Mouse (Mus musculus): Measurements from ENCODE around the gene Hepacam.

Hepacam gene

GRCm38 (mm10) chr9:37384284-37385182 lies 17.4 kb downstream of the Hepacam start:
- no peak for DNase-seq (ENCODE audit: low spot score in 2 of 2)

- no peak for DNase-seq (ENCODE audit: low spot score in 2 of 2)
Observed at GRCm38 (mm10) chr9:37390891-37391290, 23.7 kb downstream of the Hepacam start.

- DNase-seq (ENCODE audit: low spot score in 2 of 2), result no peak
Observed at GRCm38 (mm10) chr9:37392071-37392470, 24.9 kb downstream of the Hepacam start.

- no peak for DNase-seq (ENCODE audit: low spot score in 2 of 2)
Observed at GRCm38 (mm10) chr9:37393482-37394131, 26.5 kb downstream of the Hepacam start.

- no peak for DNase-seq (ENCODE audit: low spot score in 2 of 2)
Observed at GRCm38 (mm10) chr9:37400585-37400984, 33.4 kb downstream of the Hepacam start.

GRCm38 (mm10) chr9:37401802-37402201 lies 34.7 kb downstream of the Hepacam start, which contains the start of gene Robo4:
Gene Robo4, plus strand, starts transcription at chr9:37401897.
- DNase-seq (ENCODE audit: low spot score in 2 of 2), result no peak

- no peak for DNase-seq (ENCODE audit: low spot score in 2 of 2)
Observed at GRCm38 (mm10) chr9:37402501-37402900, 35.4 kb downstream of the Hepacam start.

- DNase-seq (ENCODE audit: low spot score in 2 of 2), result no peak
Observed at GRCm38 (mm10) chr9:37403011-37403410, 35.9 kb downstream of the Hepacam start.

GRCm38 (mm10) chr9:37406372-37406771 lies 39.2 kb downstream of the Hepacam start:
- DNase-seq (ENCODE audit: low spot score in 2 of 2), result no peak

GRCm38 (mm10) chr9:37407850-37408502 lies 40.8 kb downstream of the Hepacam start:
- no peak for DNase-seq (ENCODE audit: low spot score in 2 of 2)

- no peak for DNase-seq (ENCODE audit: low spot score in 2 of 2)
Observed at GRCm38 (mm10) chr9:37409698-37410445, 42.7 kb downstream of the Hepacam start.

GRCm38 (mm10) chr9:37412989-37413388 lies 45.8 kb downstream of the Hepacam start:
- no peak for DNase-seq (ENCODE audit: low spot score in 2 of 2)

- no peak for DNase-seq (ENCODE audit: low spot score in 2 of 2)
Observed at GRCm38 (mm10) chr9:37414666-37415065, 47.5 kb downstream of the Hepacam start.

- no peak for DNase-seq (ENCODE audit: low spot score in 2 of 2)
Observed at GRCm38 (mm10) chr9:37418791-37419190, 51.6 kb downstream of the Hepacam start.

- peak in 1 of 2 experiments; percentile 44 for DNase-seq (ENCODE audit: low spot score in 2 of 2)
Observed at GRCm38 (mm10) chr9:37420676-37421075, 53.5 kb downstream of the Hepacam start.

- DNase-seq (ENCODE audit: low spot score in 2 of 2), result no peak
Observed at GRCm38 (mm10) chr9:37421239-37421638, 54.1 kb downstream of the Hepacam start.

- no peak for DNase-seq (ENCODE audit: low spot score in 2 of 2)
Observed at GRCm38 (mm10) chr9:37429326-37429725, 62.2 kb downstream of the Hepacam start.

GRCm38 (mm10) chr9:37430582-37430981 lies 63.4 kb downstream of the Hepacam start:
- peak; percentile 90 to 95 for DNase-seq (ENCODE audit: low spot score in 2 of 2)

- DNase-seq (ENCODE audit: low spot score in 2 of 2), result no peak
Observed at GRCm38 (mm10) chr9:37432026-37432666, 65.0 kb downstream of the Hepacam start.

GRCm38 (mm10) chr9:37432720-37433421 lies 65.7 kb downstream of the Hepacam start, which contains the start of gene Robo3:
Gene Robo3, minus strand, starts transcription at chr9:37433246.
- no peak for DNase-seq (ENCODE audit: low spot score in 2 of 2)

Measured in frontal cortex, postnatal 25 days (tissue).